Mouse (Mus musculus) thymus, adult 2 months (tissue): ENCODE measurements around the gene Chst11.

Experiments used
- CTCF ChIP-seq: fragments of 200-500 bp; IDR thresholded peaks from 2 replicates; pipeline ENCODE4 v1.5.1; 2012; ENCODE audit warnings: mild to moderate bottlenecking, control low read depth, low read length, moderate library complexity, borderline replicate concordance; ENCODE audit not compliant: control insufficient read depth, poor library complexity, insufficient read depth; ENCODE audit errors: extremely low read depth
- POLR2A ChIP-seq: fragments of 200-500 bp; IDR thresholded peaks from 2 replicates; pipeline ENCODE4 v1.6.1; 2012; ENCODE audit warnings: mild to moderate bottlenecking, low read length, control low read depth, moderate library complexity; ENCODE audit not compliant: control insufficient read depth, poor library complexity, insufficient read depth; ENCODE audit errors: extremely low read depth

- no peak for TF ChIP-seq CTCF
- no peak for TF ChIP-seq POLR2A
Measured at GRCm38 (mm10) chr10:83208436-83208835, 223.1 kb downstream of the Chst11 start.
